Mouse (Mus musculus) B cell, adult 2 months (primary cell): ENCODE measurements around the gene Dhx40.
"Not testable (repeated sequence)": the region's sequence is repeated elsewhere in the genome, so short reads cannot be mapped to it uniquely, and the experiment has no call there.

Experiments used
- DNase-seq, 2 experiments: peaks; one replicate each; pipeline ENCODE4 v3.0.0; 2022

Dhx40 gene

GRCm38 (mm10) chr11:86749776-86750423, 57.6 kb downstream of the Dhx40 start:
- no peak for DNase-seq

DNA sequence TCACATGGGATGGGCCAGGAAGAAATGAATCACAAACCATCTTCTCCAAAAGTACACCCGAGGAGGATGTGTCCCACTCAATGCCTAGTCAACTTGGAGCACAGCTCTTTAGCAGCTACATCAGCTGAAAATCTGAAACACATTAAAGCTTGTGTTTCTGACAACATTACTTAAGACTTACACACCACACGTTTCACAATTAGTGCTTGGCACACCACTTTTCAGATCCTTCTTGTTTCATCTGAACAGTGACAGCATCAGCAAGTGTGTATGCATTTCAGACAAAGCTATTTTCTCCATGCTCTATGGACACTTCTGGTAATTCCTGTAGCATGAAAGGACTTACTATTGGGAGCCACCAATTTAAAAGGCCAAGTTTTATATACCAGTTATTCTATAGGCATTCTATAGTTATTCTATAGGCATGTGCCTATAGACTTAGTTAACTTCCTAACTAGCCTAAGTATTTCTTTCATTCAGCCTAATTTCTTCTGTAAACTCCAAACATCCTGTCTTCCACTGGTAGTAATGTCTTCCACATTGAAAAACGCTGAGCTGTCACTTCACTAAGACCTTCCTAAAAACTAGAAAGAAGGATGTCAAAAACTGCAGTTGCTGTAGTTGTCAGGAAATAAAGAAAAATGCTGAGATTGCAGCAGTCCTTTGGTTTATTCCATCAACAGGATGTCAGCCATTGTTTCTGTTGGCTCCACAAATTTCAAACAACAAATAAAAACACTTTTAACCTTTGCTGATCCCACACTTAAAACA, 61.7 kb downstream of the Dhx40 start:
- DNase-seq: no peak

DNA sequence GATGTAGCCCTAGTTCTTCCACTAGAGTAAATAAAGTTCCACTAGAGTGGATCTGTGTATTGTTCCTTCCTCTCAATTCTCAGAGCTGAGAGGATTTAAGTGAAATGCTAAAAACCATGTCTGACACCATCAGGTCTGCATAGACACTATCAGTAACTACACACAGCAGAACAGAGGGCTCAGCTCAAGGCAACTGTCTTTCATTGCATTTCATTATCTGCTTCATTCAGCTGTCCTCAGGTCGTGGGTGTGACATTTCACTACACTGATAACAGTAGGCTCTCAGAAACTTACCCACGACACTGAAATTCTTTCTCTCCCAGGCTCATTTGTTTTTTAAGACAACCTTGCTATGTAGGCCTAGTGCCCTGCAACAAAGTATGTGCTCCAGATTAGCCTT, 64.9 kb downstream of the Dhx40 start:
- DNase-seq: no peak

DNA sequence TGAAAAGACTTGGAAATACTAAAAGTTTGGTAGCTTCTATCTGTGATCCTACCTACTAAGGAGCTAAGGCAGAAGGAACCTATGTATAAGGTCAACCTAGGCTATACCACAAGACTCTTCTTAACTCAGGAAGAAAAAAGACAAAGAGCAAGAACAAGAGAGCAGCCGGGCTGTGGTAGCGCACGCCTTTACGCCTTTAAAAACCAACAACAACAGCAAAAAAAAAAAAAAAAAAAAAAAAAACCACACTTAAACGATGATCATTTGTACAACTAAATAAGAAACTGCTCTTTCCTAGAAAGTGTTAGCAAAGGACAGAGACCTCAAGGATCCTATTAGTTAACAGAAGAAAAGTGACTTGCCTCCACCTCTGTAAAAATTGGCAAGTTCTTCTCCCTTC, 66.0 kb downstream of the Dhx40 start:
- DNase-seq: no peak

GRCm38 (mm10) chr11:86739470-86739869, 68.1 kb downstream of the Dhx40 start:
- DNase-seq: no peak

DNA sequence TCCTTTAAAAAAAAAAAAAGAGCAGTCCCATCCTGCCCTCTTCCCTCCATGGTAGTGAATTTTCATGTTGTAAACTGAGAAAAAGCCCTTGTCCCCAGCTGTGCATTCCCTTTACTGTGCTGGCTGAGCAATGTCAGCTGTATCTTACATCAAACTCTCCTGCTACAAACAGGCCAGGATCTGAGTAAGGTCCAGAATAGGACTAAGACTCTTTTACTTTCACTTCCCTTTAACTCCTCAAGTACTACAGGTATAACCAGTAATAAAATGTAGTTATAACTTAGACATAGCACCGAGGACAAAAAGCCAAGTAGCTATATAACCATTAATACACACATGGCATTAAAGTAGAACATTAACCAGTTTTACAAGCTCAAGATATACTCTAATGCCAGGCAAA, 68.6 kb downstream of the Dhx40 start:
- peak; percentile 38 to 40 for DNase-seq

DNA sequence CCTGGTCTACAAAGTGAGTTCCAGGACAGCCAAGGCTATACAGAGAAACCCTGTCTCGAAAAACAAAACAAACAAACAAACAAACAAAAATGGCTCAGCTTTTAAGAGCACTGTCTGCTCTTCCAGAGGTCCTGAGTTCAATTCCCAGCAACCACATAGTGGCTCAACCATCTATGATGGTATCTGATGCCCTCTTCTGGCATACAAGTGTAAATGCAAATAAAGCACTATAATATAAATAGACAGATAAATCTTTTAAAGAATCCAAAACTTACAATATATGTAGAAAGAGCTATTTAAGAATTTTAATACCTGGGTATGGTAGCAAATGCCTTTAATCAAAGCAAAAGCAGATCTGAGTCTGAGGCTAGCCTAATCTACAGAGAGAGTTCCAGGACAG, 69.2 kb downstream of the Dhx40 start:
- not testable (repeated sequence) for DNase-seq

DNA sequence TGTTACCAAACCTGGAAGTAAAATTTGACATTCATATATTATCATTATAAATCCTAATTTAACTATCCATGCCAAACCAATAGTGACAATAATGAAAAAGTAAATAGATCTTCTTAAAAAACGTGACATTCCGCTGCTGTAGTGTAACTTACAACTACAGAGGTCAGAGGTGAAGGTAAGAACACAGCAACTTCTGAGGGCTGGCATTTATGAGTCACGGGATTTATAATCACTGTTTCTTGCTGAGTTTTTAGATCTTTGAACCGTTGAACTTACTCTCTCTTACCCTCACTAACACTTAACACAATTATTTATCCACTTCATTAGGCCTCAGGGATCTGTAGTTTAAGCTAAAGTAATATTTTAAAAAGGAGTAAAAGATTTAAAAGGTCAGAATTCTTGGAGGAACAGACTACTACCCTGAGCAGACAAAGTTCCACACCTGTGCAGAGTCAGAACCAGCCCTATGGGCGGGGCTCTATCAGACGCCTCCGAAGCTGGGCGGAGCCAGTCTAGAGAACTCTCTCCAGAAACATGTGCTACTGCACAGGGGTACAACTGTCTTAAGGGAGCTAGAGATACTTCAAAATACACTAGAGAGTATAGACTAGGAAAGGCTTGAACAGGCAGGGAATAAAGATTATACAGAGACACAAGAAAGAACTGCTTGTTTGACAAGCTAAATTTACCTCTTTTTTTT, 70.1 kb downstream of the Dhx40 start:
- peak; percentile 43 to 48 for DNase-seq

GRCm38 (mm10) chr11:86734993-86735392, 72.6 kb downstream of the Dhx40 start:
- no peak for DNase-seq

DNA sequence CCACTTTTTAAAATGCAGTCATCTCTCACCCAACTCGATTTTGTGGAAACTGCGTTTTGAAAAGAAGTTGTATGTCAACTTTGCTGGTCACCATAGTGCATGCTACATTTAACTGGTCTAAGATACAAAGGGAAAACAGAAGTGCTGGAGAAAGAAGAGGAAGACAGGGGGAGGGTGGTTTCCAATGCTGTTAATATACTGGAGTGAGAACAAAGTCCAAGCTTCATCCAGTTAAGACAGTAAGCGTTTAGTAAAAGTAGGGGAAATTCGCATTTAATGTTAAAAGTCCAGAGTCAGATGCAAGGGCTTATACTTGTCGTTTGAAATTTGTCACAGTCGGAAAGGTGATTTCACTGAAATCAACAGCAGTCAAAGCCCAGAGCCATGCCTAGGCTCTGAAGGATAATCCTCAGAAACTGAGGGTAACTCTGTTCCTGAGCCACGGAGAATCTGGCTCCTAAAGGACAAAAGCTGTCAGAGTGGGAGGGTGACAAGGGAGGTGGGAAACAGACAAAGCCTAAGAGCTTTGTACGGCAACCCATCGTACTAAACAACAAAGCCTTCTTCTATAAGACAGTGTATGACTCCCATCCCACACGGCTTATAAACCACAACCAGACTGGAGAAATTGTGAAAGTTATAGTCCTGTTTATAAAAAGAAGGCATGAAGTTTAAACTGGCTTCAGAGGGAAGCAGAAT, 73.2 kb downstream of the Dhx40 start:
- no peak for DNase-seq

DNA sequence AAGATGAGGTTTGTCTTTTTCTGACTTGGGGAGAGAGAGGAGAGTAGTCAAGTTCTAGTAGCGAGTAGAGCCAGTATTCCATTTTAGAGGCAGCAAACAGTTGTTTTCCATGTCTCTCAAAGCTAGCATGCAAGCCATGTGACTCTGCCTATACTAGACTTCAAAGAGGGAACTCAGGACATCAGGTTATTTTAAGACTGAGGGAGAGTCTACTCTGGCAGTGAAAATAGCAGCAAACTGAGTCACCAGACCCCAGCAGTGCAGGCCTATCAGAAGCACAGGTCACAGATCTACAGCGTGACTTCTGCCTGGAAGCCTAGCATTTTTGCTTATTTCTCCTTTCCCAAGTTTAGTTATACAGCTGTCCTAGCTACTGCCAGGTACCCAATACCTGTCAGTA, 76.1 kb downstream of the Dhx40 start:
- no peak for DNase-seq

DNA sequence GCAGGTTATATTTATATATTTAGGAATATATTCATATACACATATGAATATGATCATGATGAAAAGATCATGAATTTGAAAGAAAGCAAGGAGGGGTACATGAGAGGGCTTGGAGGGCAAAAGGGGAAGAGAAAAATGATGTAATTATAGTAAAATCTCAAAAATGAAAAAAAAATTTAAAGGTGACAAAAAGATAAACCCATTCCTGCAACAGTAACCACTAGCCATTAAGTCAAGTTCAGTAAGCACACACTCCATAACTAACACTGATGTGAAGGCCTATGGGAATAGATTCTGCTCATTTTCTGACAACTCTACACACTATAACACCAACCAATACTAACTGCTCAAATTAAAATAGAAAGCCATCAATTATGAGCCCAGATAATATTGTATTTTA, 81.9 kb downstream of the Dhx40 start:
- DNase-seq: no peak

DNA sequence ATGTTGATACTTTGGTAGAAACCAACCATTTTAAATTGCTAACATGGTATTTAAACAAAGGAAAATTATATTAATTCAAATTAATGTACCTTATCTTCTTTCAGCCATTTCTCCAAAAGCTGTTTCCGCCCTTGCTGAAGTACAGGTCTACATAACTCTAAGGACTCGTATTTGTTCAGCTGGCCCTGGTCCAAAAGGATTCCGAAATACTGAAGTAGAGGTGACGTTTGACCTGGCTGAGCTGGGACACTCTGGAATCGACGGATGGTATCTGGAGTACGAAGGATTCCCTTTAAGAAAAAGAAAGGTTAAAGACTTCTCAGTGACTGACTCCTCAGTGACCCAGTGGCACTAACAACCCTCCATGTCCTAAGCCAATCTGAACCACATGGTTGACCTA, 82.6 kb downstream of the Dhx40 start:
- no peak for DNase-seq

DNA sequence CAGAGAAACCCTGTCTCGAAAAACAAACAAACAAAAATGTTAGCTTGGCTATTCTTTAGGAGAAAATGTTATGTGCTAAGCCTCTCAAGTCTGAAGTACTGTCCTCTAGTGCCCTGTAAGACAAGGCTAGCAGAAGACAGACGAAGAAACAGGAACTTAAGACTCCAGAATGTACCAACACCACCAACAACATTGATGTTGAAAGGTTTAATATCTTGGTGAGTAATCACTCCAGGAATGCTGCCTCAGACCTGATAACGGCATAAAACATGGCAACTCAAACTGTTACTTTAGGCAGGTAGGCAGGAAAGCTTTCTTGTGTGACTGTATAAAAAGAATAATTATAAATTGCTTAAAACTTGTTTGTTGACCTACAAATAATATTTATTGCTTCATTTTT, 83.5 kb downstream of the Dhx40 start:
- no peak for DNase-seq

DNA sequence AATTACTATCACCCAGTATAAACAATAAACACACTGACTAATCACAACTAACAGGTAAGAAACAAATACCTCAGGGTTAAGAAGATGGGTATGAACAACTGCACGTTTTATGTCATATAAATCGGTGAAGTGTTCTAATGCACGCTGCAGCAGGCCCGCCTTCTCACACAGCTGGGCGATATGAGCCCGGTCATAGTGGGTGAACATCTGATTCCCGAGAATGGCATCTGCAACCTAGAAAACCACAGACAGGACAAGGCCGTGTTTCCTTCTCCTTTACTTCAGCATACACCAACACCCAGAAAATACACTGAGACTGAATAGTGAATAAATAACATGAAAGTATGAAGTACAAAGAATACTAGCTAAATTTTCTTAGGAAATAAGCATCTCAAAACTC, 88.2 kb downstream of the Dhx40 start:
- peak; percentile 32 to 34 for DNase-seq
